Mouse (Mus musculus) forebrain, embryonic 14.5 days (tissue): ENCODE measurements around the gene Golm1. TPM values are rescaled to one million over a fixed set of nuclear protein-coding genes. Genes with fewer than 3 reads are reported as not detected.

Experiments used
- ATAC-seq: fragments of 200-750 bp; cut with Nextera tagmentation; 2 replicates; pipeline ENCODE4 v1.8.0; 2017; ENCODE audit warnings: mild to moderate bottlenecking, moderate library complexity
- DNase-seq: peaks from one replicate; pipeline ENCODE4 v3.0.0-alpha.2; 2015; ENCODE audit warnings: low spot score
- H3K27ac ChIP-seq: fragments of 300-500 bp; sonication (generic); 2 replicates; pipeline ENCODE4 v1.5.1; 2014; ENCODE audit warnings: low read depth, mild to moderate bottlenecking, control low read depth, low read length, moderate library complexity
- H3K27me3 ChIP-seq: fragments of 300-500 bp; sonication (generic); replicated peaks from 2 replicates; pipeline ENCODE4 v1.6.1; 2014; ENCODE audit warnings: low read length, control low read depth, mixed read lengths; ENCODE audit not compliant: control insufficient read depth, insufficient read depth
- H3K36me3 ChIP-seq: fragments of 300-500 bp; sonication (generic); 2 replicates; pipeline ENCODE4 v1.6.1; 2014; ENCODE audit warnings: low read length, control low read depth; ENCODE audit not compliant: control insufficient read depth, insufficient read depth
- H3K4me1 ChIP-seq: fragments of 300-500 bp; sonication (generic); 2 replicates; pipeline ENCODE4 v1.6.1; 2014; ENCODE audit warnings: antibody characterized with exemption, low read length, control low read depth; ENCODE audit not compliant: control insufficient read depth, insufficient read depth
- H3K4me2 ChIP-seq: fragments of 300-500 bp; sonication (generic); 2 replicates; pipeline ENCODE4 v1.6.1; 2014; ENCODE audit warnings: mild to moderate bottlenecking, control low read depth, low read length
- H3K4me3 ChIP-seq: fragments of 300-500 bp; sonication (generic); 2 replicates; pipeline ENCODE4 v1.5.1; 2014; ENCODE audit warnings: low read depth, low read length, control low read depth
- H3K9ac ChIP-seq: fragments of 300-500 bp; sonication (generic); 2 replicates; pipeline ENCODE4 v1.6.1; 2014; ENCODE audit warnings: mild to moderate bottlenecking, low read length, control low read depth, moderate library complexity
- H3K9me3 ChIP-seq: fragments of 300-500 bp; sonication (generic); replicated peaks from 2 replicates; pipeline ENCODE4 v1.6.1; 2016; ENCODE audit warnings: low read length, control low read depth, mixed read lengths; ENCODE audit not compliant: control insufficient read depth
- WGBS: fragments of 180-500 bp; shearing (Covaris S2); extraction: QIAGEN DNeasy Blood & Tissue Kit; methylation state at CpG from one replicate; pipeline ENCODE4 v1.1.7; 2014; 5-methylcytosine and 5-hydroxymethylcytosine counted together
- polyA plus RNA-seq: library from polyadenylated mRNA; unstranded; fragments of >200 nt; fragmentation: Nextera tagmentation; extraction: Ambion mirVana; gene quantifications from 2 replicates; pipeline ENCODE4 v1.2.1, GENCODE M21; 2014

Gene Golm1
- polyA plus RNA-seq, 1 experiment from 2014 or later = 57.7 TPM

DNA sequence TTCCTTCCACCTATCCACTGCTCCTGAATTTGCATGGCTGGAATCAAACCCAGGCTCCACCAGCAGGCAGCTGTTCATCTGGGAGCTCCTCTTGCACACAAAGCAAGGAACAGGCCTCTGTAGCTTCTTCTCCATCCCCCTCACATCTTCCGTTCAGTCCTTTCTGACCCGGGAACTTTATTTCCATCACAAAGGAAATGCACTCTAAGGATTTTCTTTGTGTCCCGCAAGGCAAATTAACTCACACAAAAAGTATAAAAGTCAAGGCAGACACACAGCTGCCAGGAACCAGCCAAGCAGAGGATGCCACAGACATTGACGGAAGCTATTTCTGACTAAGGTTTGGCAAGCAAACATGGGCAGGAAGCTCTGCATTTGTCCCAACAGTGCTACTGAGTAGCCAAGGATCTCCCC, 18.6 kb downstream of the Golm1 start:
- peak; percentile 63 for DNase-seq
- WGBS = 2% methylated on average over 4 of the region's 4 CpGs
- Histone ChIP-seq H3K27me3 (no peaks in the 10 kb centered on the region), H3K36me3 (peaks cover 36% of the 10 kb centered on the region; the same call in 1 of the 2 replicates), H3K4me3 (no peak overlapping the region), H3K4me2 (no peak overlapping the region), H3K9ac (no peak overlapping the region), H3K9me3 (no peaks in the 10 kb centered on the region), H3K4me1 (peaks cover 15% of the 10 kb centered on the region), H3K27ac (peak overlapping the region; percentile 79; the same call in 1 of the 2 replicates)
- peak; percentile 51; the same call in 1 of the 2 replicates for ATAC-seq

DNA sequence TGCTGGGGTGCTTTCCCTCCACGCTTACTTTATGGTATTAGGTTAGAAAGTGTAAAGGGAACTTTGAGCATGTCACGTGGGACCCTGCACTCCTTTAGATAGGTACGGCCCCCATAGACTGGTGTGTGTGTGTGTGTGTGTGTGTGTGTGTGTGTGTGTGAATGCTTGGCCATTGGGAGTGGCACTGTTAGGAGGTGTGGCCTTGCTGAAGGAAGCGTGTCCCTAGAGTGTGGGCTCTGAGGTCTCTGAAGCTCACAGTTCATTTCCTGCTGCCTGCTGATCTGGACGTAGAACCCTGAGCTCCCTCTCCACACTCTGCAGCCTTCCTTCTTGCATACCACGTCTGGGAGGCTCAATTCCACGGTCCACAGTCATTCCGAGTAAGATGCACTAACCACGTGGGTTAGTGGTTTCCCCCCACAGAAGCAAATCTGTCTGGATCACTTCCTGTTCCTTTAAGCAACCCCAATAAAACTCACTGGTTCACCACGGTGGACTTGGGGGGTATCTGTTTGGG, 19.2 kb downstream of the Golm1 start:
- Histone ChIP-seq H3K27ac (peak overlapping the region; percentile 79; the same call in 1 of the 2 replicates), H3K4me1 (peaks cover 15% of the 10 kb centered on the region), H3K4me2 (no peak overlapping the region), H3K4me3 (no peak overlapping the region), H3K36me3 (peaks cover 30% of the 10 kb centered on the region; the same call in 1 of the 2 replicates), H3K9me3 (no peaks in the 10 kb centered on the region), H3K9ac (no peak overlapping the region), H3K27me3 (no peaks in the 10 kb centered on the region)
- DNase-seq (no peak), ATAC-seq (no peak)
- WGBS = 80% methylated on average over 10 of the region's 10 CpGs

DNA sequence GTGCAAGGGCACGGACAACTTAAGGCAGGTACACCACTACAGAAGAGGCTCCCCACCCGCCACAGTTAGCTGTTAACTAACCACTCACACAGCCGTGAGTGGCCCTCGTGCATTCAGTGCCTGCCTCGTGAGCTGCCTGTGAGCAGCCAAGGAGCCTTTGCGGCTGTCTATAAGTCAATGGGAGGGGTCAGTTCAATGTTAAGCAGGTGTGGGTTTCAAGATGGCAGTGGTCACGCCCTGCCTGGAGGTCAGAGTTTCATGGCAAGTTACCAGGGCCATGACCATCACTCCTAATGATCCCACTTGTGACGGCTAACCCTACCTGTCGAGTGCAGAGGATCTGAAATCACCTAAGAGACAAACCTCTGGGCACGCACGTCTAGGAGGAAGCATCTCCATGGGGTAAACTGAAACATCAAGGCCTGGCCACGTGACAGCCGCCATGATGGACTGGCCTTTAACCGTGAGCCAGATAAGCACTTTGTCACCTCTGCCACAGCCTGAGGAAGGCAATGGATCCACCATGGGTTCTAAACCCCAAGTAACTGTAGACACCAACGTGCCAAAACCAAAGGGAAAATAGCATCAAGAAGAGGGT, 19.8 kb downstream of the Golm1 start:
- Histone ChIP-seq H3K4me2 (no peak overlapping the region), H3K9ac (no peak overlapping the region), H3K9me3 (no peaks in the 10 kb centered on the region), H3K27ac (no peak overlapping the region), H3K36me3 (peaks cover 28% of the 10 kb centered on the region; the same call in 1 of the 2 replicates), H3K27me3 (no peaks in the 10 kb centered on the region), H3K4me1 (peaks cover 15% of the 10 kb centered on the region), H3K4me3 (no peak overlapping the region)
- DNase-seq = no peak
- ATAC-seq = no peak
- WGBS = 91% methylated on average over 15 of the region's 15 CpGs

DNA sequence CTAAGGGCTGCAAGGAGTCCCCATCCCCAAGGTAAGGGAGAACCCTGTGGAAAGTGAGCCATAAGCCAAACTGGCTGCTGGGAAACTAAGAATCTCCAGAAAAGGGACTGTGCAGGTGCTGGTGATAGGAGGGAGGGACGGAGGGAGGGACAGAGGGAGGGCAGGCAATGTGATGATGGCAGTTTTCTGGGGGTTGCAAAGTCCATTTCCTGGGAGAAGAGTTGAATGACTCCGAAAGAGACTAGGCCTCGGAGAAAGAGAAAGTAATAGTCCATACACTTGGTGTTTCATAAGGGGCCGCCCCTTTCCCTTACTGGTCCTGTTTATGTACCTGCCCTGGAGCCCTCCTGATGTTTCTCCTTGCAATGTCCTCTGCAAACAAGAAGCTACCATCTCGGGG, 21.1 kb downstream of the Golm1 start:
- no peak overlapping the region for H3K27ac ChIP-seq
- DNase-seq (no peak), ATAC-seq (no peak)
- peaks cover 15% of the 10 kb centered on the region for H3K4me1 ChIP-seq
- H3K27me3 ChIP-seq = no peaks in the 10 kb centered on the region
- H3K36me3 ChIP-seq = peaks cover 37% of the 10 kb centered on the region
- WGBS = 95% methylated on average over 5 of the region's 5 CpGs
- no peaks in the 10 kb centered on the region for H3K9me3 ChIP-seq
- H3K9ac ChIP-seq = no peak overlapping the region
- no peak overlapping the region for H3K4me3 ChIP-seq
- H3K4me2 ChIP-seq = no peak overlapping the region

DNA sequence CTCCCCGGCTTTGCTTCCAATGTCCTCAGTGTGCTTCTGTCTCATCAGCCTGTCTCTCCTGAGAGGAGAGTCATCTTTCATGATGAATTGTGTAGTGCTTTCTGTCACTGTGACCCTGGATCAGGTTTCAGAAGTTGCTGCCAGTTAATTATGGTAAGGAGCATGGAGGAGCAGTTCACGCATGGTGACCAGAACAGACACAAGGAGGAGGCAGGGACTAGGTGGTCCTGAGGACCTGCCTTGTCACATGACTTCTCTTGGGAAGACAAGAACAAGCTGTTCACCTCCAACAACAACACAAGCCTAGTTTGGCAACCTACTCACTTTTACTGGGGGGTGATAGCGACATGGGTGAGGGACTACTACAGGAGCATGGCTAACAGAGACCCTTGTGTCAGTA, 22.5 kb downstream of the Golm1 start:
- Histone ChIP-seq H3K27me3 (no peaks in the 10 kb centered on the region), H3K9me3 (no peaks in the 10 kb centered on the region), H3K36me3 (peaks cover 43% of the 10 kb centered on the region), H3K27ac (peak overlapping the region; percentile 40), H3K9ac (no peak overlapping the region), H3K4me3 (no peak overlapping the region), H3K4me2 (no peak overlapping the region), H3K4me1 (peaks cover 15% of the 10 kb centered on the region)
- 75% methylated on average over 3 of the region's 3 CpGs for WGBS
- ATAC-seq (peak; percentile 4; the same call in 1 of the 2 replicates), DNase-seq (no peak)

DNA sequence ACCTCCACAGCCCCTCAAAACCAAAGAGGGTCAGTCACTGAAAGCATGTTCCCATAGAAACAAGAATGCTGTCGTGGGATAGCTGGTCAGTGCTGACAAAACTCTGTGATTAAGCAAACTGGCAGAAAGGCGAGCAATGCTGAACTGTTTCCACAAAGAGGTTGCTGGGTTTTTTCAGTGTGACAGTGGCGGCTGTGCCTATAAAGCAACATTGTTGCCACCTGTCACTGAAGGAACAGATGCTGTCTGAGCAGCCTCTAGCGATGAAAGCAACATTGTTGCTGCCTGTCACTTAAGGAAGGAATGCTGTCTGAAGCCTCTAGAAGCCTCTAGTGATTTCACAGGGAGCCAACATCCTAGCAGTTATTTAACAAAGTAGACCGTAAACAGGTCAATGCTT, 23.0 kb downstream of the Golm1 start:
- no peak overlapping the region for H3K4me3 ChIP-seq
- H3K9ac ChIP-seq = peak overlapping the region; percentile 13; the same call in 1 of the 2 replicates
- H3K9me3 ChIP-seq = no peaks in the 10 kb centered on the region
- ATAC-seq (peak; percentile 68), DNase-seq (peak; percentile 75)
- peak overlapping the region; percentile 40 for H3K27ac ChIP-seq
- 40% methylated on average over 5 of the region's 5 CpGs for WGBS
- H3K4me1 ChIP-seq = peaks cover 15% of the 10 kb centered on the region
- H3K36me3 ChIP-seq = peaks cover 45% of the 10 kb centered on the region
- H3K27me3 ChIP-seq = no peaks in the 10 kb centered on the region
- H3K4me2 ChIP-seq = no peak overlapping the region

DNA sequence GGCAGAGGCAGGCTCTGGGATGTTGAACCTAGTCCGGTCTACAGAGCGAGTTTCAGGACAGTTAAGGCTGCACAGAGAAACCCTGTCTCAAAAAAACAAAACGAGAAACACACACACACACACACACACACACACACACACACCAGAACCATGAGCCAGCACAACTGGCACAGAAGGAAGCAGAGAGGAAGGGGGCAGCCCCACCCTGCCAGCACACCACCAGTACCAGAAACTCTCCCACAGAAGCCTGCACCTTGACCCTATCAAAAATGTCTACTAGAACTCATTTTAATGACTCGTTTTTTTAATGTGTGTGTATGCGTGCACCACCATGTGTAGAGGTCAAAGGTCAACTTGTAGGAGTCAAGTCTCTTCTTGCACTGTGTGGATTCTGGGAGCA, 25.8 kb downstream of the Golm1 start:
- H3K4me3 ChIP-seq = no peak overlapping the region
- H3K9ac ChIP-seq = no peak overlapping the region
- H3K27ac ChIP-seq = no peak overlapping the region
- peaks cover 5% of the 10 kb centered on the region for H3K4me1 ChIP-seq
- 89% methylated on average over 5 of the region's 5 CpGs for WGBS
- peaks cover 67% of the 10 kb centered on the region for H3K36me3 ChIP-seq
- ATAC-seq (no peak), DNase-seq (no peak)
- no peaks in the 10 kb centered on the region for H3K27me3 ChIP-seq
- H3K9me3 ChIP-seq = no peaks in the 10 kb centered on the region
- no peak overlapping the region for H3K4me2 ChIP-seq

DNA sequence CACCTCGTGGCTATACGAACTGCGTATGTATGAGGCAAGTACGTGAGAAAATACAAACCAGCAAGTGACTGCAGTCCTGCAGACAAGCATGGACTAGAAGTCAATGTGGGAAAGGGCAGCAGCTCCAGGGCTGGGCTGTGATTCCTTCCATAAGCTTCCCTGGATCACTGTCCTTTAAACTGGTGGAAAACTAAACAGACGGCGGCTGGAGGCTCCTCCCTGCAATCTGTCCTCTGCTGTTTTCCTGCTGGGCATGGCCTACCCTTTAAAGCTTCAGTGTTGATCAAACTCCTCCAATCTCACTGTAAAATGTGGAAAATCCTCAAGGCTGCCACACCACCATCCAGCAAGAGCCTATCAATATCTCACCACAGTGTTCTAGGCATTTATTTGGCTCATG, 27.0 kb downstream of the Golm1 start:
- Histone ChIP-seq H3K9ac (no peak overlapping the region), H3K27ac (no peak overlapping the region), H3K4me1 (peaks cover 4% of the 10 kb centered on the region), H3K36me3 (peaks cover 62% of the 10 kb centered on the region), H3K9me3 (no peaks in the 10 kb centered on the region), H3K4me3 (no peak overlapping the region), H3K27me3 (no peaks in the 10 kb centered on the region), H3K4me2 (no peak overlapping the region)
- ATAC-seq (no peak), DNase-seq (no peak)
- 91% methylated on average over 6 of the region's 6 CpGs for WGBS

DNA sequence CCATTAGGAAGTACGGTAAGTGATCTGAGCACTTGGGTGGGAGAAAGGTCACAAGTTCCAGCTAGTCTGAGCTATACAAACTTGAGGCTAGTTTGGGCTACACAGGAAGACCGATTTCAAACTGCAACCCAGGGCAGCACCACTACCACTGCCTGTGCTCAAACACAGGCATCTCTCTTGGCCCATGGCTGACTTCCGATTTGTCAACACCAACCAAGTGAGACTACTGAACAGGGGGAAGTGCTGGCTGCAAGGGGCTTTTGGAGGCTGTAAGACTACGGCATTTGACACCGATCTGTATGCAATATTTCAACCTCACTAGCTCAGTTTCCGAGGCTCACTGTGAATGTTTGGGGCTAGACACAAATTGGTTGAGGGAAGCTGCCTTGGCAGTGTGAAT, 28.1 kb downstream of the Golm1 start:
- Histone ChIP-seq H3K4me1 (no peaks in the 10 kb centered on the region), H3K4me3 (no peak overlapping the region), H3K9me3 (no peaks in the 10 kb centered on the region), H3K27ac (no peak overlapping the region), H3K4me2 (no peak overlapping the region), H3K36me3 (peaks cover 70% of the 10 kb centered on the region), H3K9ac (no peak overlapping the region), H3K27me3 (no peaks in the 10 kb centered on the region)
- ATAC-seq = no peak
- DNase-seq = no peak
- WGBS = 86% methylated on average over 6 of the region's 6 CpGs
